Mouse (Mus musculus) thymus, postnatal 0 days (tissue): ENCODE measurements around the gene Ahcyl2. TPM values are rescaled to one million over a fixed set of nuclear protein-coding genes. Genes with fewer than 3 reads are reported as not detected.

ENCODE experiments used
- DNase-seq: peaks from one replicate; pipeline ENCODE4 v3.0.0-alpha.2; 2015; ENCODE audit warnings: low spot score
- polyA plus RNA-seq: library from polyadenylated mRNA; unstranded; fragments of >200 nt; fragmentation: Nextera tagmentation; extraction: Ambion mirVana; gene quantifications from 2 replicates; pipeline ENCODE4 v1.2.1, GENCODE M21; 2015

The Ahcyl2 gene
- polyA plus RNA-seq, 1 experiment from 2014 or later = 17.2 TPM

DNA sequence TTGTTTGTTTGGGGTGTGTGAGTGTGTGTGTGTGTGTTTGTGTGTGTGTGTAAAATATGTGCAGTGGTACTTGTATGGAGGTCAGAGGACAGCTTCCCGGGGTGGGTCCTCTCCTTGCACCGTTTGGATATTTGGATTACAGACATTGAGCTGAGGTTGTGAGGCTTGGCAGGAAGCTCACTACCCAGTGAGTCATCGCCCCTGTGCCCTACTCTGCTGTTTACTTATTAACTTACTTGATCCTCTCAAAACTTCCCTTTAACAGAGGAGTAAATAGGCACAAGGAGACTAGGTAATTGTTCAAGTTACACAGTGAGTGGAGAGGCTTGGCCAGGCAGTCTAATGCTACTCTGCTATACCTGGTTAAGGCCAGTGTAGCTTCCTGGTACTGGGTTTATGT is 81.0 kb downstream of the Ahcyl2 start:
- no peak for DNase-seq

- no peak for DNase-seq
Measured at GRCm38 (mm10) chr6:29850096-29850495, 82.3 kb downstream of the Ahcyl2 start.

GRCm38 (mm10) chr6:29850747-29851146 is 82.9 kb downstream of the Ahcyl2 start:
- DNase-seq = no peak

GRCm38 (mm10) chr6:29851873-29852272 is 84.1 kb downstream of the Ahcyl2 start:
- DNase-seq = no peak

DNA sequence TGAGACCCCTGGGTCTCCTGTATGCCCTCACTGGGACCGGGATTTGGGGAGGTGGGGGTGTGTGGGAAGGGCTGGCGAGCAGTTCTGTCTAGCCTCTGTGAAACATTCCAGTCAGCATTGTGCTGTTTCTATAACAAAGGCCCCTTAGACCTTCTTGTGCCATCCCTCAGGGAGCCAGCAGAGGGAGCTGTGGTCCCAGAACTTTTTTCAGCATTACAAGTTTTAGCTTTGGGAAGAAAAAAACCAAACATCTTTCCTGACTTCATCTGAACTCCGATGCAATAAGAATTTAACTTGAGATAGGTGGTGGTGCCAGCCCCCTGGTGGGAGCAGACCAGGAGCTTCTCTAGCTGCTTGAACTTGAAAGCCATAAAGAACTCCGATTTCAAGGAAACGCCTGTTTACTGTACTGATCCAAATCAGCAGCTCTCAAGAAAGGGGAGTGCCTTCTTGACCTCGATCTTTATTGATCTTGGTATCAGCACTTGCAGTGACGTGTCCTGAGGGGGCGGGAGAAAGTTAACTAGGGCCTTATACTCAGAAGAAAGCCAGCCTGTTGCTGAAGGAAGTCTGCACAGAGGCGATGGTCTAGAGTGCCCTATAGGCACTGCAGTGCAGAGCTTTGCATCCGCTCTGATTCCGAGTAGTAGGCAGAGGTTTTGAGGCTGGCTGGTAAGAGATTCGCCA is 85.5 kb downstream of the Ahcyl2 start:
- DNase-seq = peak; percentile 83

- no peak for DNase-seq
Measured at GRCm38 (mm10) chr6:29853900-29854390, 86.1 kb downstream of the Ahcyl2 start.

- DNase-seq = no peak
Measured at GRCm38 (mm10) chr6:29858619-29859018, 90.8 kb downstream of the Ahcyl2 start.

GRCm38 (mm10) chr6:29859344-29859743 is 91.5 kb downstream of the Ahcyl2 start:
- DNase-seq = no peak

DNA sequence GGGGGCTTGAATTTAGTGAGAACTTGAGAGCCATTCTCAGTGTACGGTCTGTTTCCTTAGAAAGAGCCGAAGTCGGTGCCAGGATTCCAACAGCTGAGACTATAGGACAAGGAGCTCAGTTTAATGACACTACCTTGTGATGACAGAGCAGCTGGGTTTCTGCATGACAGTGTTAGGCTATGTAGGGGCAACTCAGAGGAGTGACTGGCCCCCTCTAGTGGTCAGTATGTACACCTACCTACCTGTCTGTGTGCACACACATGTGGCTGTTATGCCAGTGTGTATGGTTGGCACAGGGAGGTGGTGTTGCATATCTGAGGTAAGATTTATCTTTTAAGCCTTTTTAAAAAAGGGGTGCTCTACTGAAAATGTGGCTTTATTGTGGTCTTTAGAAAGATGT is 92.4 kb downstream of the Ahcyl2 start:
- peak; percentile 75 for DNase-seq

DNA sequence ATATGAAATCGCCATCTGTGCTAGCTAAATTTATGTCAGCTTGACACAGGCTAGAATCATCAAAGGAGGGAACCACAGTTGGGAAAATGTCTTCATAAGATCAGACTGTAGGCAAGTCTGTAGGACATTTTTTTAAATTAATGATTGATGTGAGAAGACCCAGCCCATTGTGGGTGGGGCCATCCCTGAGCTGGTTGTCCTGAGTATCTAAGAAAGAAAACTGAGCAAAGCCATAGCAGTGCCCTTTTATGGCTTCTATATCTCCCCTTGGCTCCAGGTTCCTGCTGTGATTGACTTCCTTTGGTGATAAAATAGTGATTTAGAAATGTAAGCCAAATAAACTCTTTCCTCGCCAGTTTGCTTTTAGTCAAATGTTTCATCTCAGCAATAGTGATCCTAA is 97.1 kb downstream of the Ahcyl2 start:
- no peak for DNase-seq

GRCm38 (mm10) chr6:29866935-29867724 is 99.3 kb downstream of the Ahcyl2 start:
- no peak for DNase-seq

GRCm38 (mm10) chr6:29868341-29868895 is 100.6 kb downstream of the Ahcyl2 start:
- no peak for DNase-seq

DNA sequence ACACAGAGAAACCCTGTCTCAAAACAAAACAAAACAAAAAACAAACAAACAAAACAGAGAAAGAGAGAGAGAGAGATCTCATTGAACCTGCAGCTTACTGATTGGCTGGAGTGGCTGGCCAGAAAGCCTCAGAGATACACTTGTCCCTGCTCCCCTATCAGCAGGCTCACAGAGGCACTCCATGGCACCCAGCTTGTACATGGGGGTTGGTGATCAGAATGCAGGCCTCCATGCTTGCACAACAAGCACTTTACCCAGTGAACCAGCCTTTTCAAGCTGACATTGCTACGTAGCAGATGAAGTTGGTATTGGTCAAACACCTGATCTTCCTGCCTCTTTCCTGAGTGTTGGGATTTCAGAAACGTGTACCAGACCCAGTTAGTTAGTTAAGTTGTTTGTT is 105.8 kb downstream of the Ahcyl2 start:
- DNase-seq = no peak

GRCm38 (mm10) chr6:29875576-29875975 is 107.8 kb downstream of the Ahcyl2 start:
- DNase-seq = no peak

DNA sequence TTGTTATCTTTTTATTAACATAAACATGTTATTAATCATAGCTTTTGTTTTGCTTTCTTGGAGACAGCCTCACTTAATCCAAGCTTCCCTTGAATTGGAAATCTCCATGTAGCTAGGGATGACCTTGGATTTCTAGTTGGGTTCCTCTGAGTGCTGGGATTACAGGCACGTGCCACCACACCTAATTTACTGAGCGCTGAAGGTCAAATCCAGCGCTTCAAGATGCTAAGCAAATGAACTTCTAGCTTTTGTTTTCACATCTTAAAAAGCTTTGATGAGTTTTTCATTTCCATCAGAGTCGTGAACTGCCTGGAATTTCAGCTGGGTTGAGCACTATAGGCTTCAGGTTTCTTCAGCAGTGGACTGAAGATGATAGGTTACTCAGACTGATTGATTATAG is 109.0 kb downstream of the Ahcyl2 start:
- DNase-seq = no peak

- no peak for DNase-seq
Measured at GRCm38 (mm10) chr6:29879579-29879978, 111.8 kb downstream of the Ahcyl2 start.

DNA sequence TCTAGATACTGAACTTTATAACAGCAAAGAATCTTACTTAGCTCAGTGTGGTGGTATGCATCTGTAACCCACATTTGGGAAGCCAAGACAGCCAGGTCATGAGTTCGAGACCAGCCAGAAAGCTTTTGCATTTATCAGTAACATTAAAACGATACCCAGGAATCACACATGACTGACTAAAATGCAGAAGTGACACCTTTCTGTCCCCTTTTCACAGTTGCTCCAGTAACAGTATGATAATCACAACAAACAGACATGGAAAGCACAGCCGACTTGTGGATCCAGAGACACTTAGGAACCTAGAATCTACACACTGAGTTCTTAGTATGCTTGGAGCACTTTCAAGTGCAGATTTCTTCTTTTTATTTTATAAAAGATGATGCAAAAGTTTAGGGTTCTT is 113.0 kb downstream of the Ahcyl2 start:
- DNase-seq = no peak

DNA sequence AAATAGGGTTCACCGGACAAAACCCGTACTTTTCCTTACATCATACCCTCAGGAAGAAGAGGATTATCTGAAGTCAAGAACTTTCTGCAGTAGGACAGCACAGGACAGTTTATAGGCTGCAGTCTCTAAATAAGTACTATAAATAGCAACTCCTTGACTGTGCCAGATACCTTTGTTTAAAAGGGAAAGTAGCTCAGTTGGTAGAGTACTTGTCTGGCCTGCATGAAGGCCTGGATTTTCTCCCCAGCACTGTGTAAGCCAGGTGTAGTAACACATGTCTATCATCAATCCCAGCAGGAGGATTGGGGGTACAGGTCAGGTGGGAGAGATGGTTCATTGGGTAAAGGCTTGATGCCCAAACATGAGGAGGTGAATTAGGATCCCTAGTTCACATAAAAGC is 114.1 kb downstream of the Ahcyl2 start:
- DNase-seq = no peak

GRCm38 (mm10) chr6:29882870-29883269 is 115.1 kb downstream of the Ahcyl2 start:
- DNase-seq = no peak

- no peak for DNase-seq
Measured at GRCm38 (mm10) chr6:29891151-29891550, 123.3 kb downstream of the Ahcyl2 start.

GRCm38 (mm10) chr6:29896976-29897375 is 129.2 kb downstream of the Ahcyl2 start:
- peak; percentile 75 for DNase-seq

DNA sequence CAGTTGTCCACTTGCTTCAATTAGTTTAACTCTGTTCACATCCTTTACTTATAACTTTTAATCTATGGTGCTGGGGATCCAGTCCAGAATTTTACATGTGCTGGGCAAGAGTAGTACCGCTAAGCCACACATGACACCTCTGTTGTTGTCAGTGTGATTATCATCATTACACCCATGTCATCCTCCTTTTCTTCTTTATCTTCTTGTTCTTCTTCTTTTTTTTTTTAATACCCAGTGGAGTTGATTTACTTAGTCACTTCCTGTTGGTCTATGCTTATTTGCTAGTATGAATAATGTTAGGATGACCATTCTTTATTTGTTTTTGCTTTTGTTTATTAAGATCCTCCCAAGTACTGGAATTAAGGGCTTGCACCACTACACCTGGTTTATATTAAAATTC is 133.6 kb downstream of the Ahcyl2 start:
- DNase-seq = no peak
